Mouse (Mus musculus): ENCODE data around the gene Mast4. TPM values are rescaled to one million over a fixed set of nuclear protein-coding genes. Genes with fewer than 3 reads are reported as not detected.

Gene Mast4
- polyA plus RNA-seq, 1 experiment: 51.8 TPM

GRCm38 (mm10) chr13:103225895-103226815 lies 108.1 kb downstream of the Mast4 start:
- TF ChIP-seq CTCF (IDR thresholded peaks at IDR 0.05; ENCODE audit: borderline replicate concordance, insufficient read depth, low read length) (no peak), POLR2A (IDR thresholded peaks at IDR 0.05; ENCODE audit: low read depth, low read length) (no peak)
- Histone ChIP-seq H3K4me3 (ENCODE audit: insufficient read depth, low read length) (no peak overlapping the region), H3K27ac (ENCODE audit: insufficient read depth, low read length) (no peak overlapping the region), H3K4me1 (ENCODE audit: control insufficient read depth, insufficient read depth, low read length) (peaks cover 10% of the 10 kb centered on the region; the same call in 1 of the 2 replicates)

GRCm38 (mm10) chr13:103225217-103225894 lies 108.9 kb downstream of the Mast4 start:
- TF ChIP-seq CTCF (IDR thresholded peaks at IDR 0.05; ENCODE audit: borderline replicate concordance, insufficient read depth, low read length) (no peak), POLR2A (IDR thresholded peaks at IDR 0.05; ENCODE audit: low read depth, low read length) (no peak)
- no peak overlapping the region for H3K27ac ChIP-seq (ENCODE audit: insufficient read depth, low read length)
- no peak overlapping the region for H3K4me3 ChIP-seq (ENCODE audit: insufficient read depth, low read length)
- H3K4me1 ChIP-seq (ENCODE audit: control insufficient read depth, insufficient read depth, low read length): peaks cover 10% of the 10 kb centered on the region; the same call in 1 of the 2 replicates

- no peak overlapping the region for H3K27ac ChIP-seq (ENCODE audit: insufficient read depth, low read length)
- no peak overlapping the region for H3K4me3 ChIP-seq (ENCODE audit: insufficient read depth, low read length)
- peaks cover 7% of the 10 kb centered on the region; the same call in 1 of the 2 replicates for H3K4me1 ChIP-seq (ENCODE audit: control insufficient read depth, insufficient read depth, low read length)
- TF ChIP-seq POLR2A (IDR thresholded peaks at IDR 0.05; ENCODE audit: low read depth, low read length) (no peak), CTCF (IDR thresholded peaks at IDR 0.05; ENCODE audit: borderline replicate concordance, insufficient read depth, low read length) (no peak)
Observed at GRCm38 (mm10) chr13:103220479-103221064, 113.7 kb downstream of the Mast4 start.

- TF ChIP-seq POLR2A (IDR thresholded peaks at IDR 0.05; ENCODE audit: low read depth, low read length): no peak
- no peak for TF ChIP-seq CTCF (IDR thresholded peaks at IDR 0.05; ENCODE audit: borderline replicate concordance, insufficient read depth, low read length)
- no peak overlapping the region for H3K27ac ChIP-seq (ENCODE audit: insufficient read depth, low read length)
- no peak overlapping the region for H3K4me3 ChIP-seq (ENCODE audit: insufficient read depth, low read length)
- 0 out of 2 replicates have a peak, but pooled peaks cover 3% of the 10 kb centered on the region for H3K4me1 ChIP-seq (ENCODE audit: control insufficient read depth, insufficient read depth, low read length)
Observed at GRCm38 (mm10) chr13:103219999-103220398, 114.3 kb downstream of the Mast4 start.

- no peak overlapping the region for H3K4me3 ChIP-seq (ENCODE audit: insufficient read depth, low read length)
- H3K27ac ChIP-seq (ENCODE audit: insufficient read depth, low read length): no peak overlapping the region
- peaks cover 4% of the 10 kb centered on the region; the same call in 1 of the 2 replicates for H3K4me1 ChIP-seq (ENCODE audit: control insufficient read depth, insufficient read depth, low read length)
- no peak for TF ChIP-seq POLR2A (IDR thresholded peaks at IDR 0.05; ENCODE audit: low read depth, low read length)
- no peak for TF ChIP-seq CTCF (IDR thresholded peaks at IDR 0.05; ENCODE audit: borderline replicate concordance, insufficient read depth, low read length)
Observed at GRCm38 (mm10) chr13:103217486-103217885, 116.8 kb downstream of the Mast4 start.

- H3K4me3 ChIP-seq (ENCODE audit: insufficient read depth, low read length): no peak overlapping the region
- H3K4me1 ChIP-seq (ENCODE audit: control insufficient read depth, insufficient read depth, low read length): peaks cover 12% of the 10 kb centered on the region; the same call in 1 of the 2 replicates
- no peak overlapping the region for H3K27ac ChIP-seq (ENCODE audit: insufficient read depth, low read length)
- TF ChIP-seq CTCF (IDR thresholded peaks at IDR 0.05; ENCODE audit: borderline replicate concordance, insufficient read depth, low read length): no peak
Observed at GRCm38 (mm10) chr13:103214506-103214905, 119.8 kb downstream of the Mast4 start.

- TF ChIP-seq CTCF (IDR thresholded peaks at IDR 0.05; ENCODE audit: borderline replicate concordance, insufficient read depth, low read length): no peak
- TF ChIP-seq POLR2A (IDR thresholded peaks at IDR 0.05; ENCODE audit: low read depth, low read length): no peak
- Histone ChIP-seq H3K4me3 (ENCODE audit: insufficient read depth, low read length) (no peak overlapping the region), H3K27ac (ENCODE audit: insufficient read depth, low read length) (peak overlapping the region; percentile 86), H3K4me1 (ENCODE audit: control insufficient read depth, insufficient read depth, low read length) (peaks cover 10% of the 10 kb centered on the region; the same call in 1 of the 2 replicates)
Observed at GRCm38 (mm10) chr13:103211953-103212352, 122.3 kb downstream of the Mast4 start.

- Histone ChIP-seq H3K4me3 (ENCODE audit: insufficient read depth, low read length) (no peak overlapping the region), H3K27ac (ENCODE audit: insufficient read depth, low read length) (peak overlapping the region; percentile 86), H3K4me1 (ENCODE audit: control insufficient read depth, insufficient read depth, low read length) (peaks cover 10% of the 10 kb centered on the region; the same call in 1 of the 2 replicates)
- TF ChIP-seq CTCF (IDR thresholded peaks at IDR 0.05; ENCODE audit: borderline replicate concordance, insufficient read depth, low read length): no peak
- no peak for TF ChIP-seq POLR2A (IDR thresholded peaks at IDR 0.05; ENCODE audit: low read depth, low read length)
Observed at GRCm38 (mm10) chr13:103211501-103211941, 122.8 kb downstream of the Mast4 start.

GRCm38 (mm10) chr13:103210746-103211145 lies 123.6 kb downstream of the Mast4 start:
- Histone ChIP-seq H3K4me3 (ENCODE audit: insufficient read depth, low read length) (no peak overlapping the region), H3K4me1 (ENCODE audit: control insufficient read depth, insufficient read depth, low read length) (peaks cover 10% of the 10 kb centered on the region; the same call in 1 of the 2 replicates), H3K27ac (ENCODE audit: insufficient read depth, low read length) (0 out of 2 replicates have a peak overlapping the region, but pooled peaks have one; percentile 9)
- TF ChIP-seq CTCF (IDR thresholded peaks at IDR 0.05; ENCODE audit: borderline replicate concordance, insufficient read depth, low read length) (no peak), POLR2A (IDR thresholded peaks at IDR 0.05; ENCODE audit: low read depth, low read length) (no peak)
